Mouse (Mus musculus): Measurements from ENCODE around the gene Tas2r139.
"Not testable (repeated sequence)": the region's sequence is repeated elsewhere in the genome, so short reads cannot be mapped to it uniquely, and the experiment has no call there.

The Tas2r139 gene

DNA sequence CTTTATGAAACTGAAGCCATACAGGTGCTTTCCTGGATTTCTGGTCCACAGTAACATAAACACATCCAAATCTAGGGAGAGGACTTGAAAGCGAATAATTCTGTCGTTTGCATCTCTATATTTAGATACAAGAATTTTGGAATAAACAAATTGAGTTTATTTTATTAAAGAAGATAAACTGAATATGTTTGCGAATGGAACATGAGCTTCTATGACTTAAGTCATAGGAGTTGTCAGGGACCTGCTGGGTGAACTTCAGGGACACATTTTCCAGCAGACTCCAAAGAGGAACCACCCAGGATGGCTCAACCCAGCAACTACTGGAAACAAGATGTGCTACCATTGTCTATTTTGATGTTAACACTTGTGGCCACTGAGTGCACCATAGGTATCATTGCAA is at the start of gene Tas2r139:
Gene Tas2r139, plus strand, starts transcription at position 301 of the 400 bp plus-strand sequence.
- DNase-seq (ENCODE audit: extremely low spot score) = no peak

DNA sequence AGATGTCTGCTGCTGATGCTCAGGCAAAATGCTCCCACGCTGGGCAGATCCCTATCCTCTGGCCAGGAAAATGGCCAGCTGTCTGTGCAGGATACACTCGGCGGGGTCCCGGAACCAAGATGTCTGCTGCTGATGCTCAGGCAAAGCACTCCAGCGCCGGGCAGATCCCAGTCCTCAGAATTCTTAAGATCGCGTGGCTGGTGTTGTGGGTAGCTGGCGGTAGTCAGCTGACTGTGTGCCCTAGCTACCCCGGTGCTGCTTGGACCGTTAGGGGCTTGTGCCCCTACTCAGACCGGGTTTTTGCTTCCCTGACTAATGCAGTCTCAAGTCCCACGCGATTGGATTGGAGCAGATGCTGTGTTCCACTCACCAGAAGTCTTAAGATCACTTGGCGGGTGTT is 10.4 kb downstream of the Tas2r139 start:
- not testable (repeated sequence) for DNase-seq (ENCODE audit: extremely low spot score)

DNA sequence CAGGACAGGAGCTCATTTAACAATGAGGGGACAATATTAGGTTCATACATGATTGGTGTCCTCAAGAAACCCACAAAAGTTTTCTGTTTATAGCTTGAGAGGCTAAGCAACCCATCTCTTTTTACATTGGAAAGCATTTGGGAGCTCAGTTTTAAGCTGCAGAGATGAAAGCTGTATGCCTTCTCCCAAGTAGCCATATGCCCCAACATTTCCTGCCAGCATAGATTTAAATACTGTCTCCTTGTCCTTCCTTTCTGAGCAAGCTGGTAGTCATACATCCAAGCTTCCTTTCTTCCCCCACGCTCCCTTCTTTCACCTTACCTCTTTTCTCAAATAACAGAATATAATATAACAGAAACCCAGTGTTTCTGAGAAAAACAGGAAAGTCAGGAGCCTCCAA is 41.7 kb downstream of the Tas2r139 start:
- no peak for DNase-seq (ENCODE audit: extremely low spot score)

DNA sequence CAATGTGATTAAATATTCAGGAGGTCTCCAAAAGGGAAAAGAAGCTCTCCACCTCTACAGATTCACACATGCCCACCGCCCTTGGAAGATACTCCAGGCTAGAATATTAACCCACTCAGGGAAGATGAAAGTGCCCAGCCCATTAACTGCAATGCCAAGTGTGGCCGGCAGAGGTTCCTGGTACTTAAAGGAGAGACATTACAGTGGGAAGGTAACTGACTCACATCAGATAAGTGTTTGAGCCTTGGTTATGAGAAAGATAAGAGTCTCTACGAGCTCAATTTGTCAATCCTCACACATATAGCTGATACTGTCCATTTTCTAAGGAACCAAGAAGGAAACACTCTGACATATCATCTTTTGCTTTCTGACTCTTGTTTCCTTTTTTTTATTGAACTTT is 45.5 kb downstream of the Tas2r139 start:
- no peak for DNase-seq (ENCODE audit: extremely low spot score)

Measured in embryo, embryonic 9.5 days (tissue).